Mouse (Mus musculus): ENCODE results near the gene Galnt3. TPM values are rescaled to one million over a fixed set of nuclear protein-coding genes. Genes with fewer than 3 reads are reported as not detected.

The Galnt3 gene
- polyA plus RNA-seq, 1 experiment = 1.4 TPM

GRCm38 (mm10) chr2:66103740-66104436 lies 20.9 kb downstream of the Galnt3 start:
- DNase-seq (ENCODE audit: low read depth) = no peak

GRCm38 (mm10) chr2:66101686-66102304 lies 23.0 kb downstream of the Galnt3 start:
- no peak for TF ChIP-seq CTCF (IDR thresholded peaks at IDR 0.05; ENCODE audit: borderline replicate concordance, extremely low read depth, insufficient read depth, insufficient read length)
- TF ChIP-seq POLR2A (IDR thresholded peaks at IDR 0.05; ENCODE audit: borderline replicate concordance, extremely low read depth, insufficient read depth, insufficient read length, poor library complexity, severe bottlenecking) = no peak

More at GRCm38 (mm10) chr2:66103740-66104436, 20.9 kb downstream of the Galnt3 start:
- TF ChIP-seq POLR2A (IDR thresholded peaks at IDR 0.05; ENCODE audit: borderline replicate concordance, extremely low read depth, insufficient read depth, insufficient read length, poor library complexity, severe bottlenecking) = no peak
- no peak for TF ChIP-seq CTCF (IDR thresholded peaks at IDR 0.05; ENCODE audit: borderline replicate concordance, extremely low read depth, insufficient read depth, insufficient read length)

GRCm38 (mm10) chr2:66100671-66101351 lies 24.0 kb downstream of the Galnt3 start:
- TF ChIP-seq POLR2A (IDR thresholded peaks at IDR 0.05; ENCODE audit: borderline replicate concordance, extremely low read depth, insufficient read depth, insufficient read length, poor library complexity, severe bottlenecking) = no peak
- no peak for TF ChIP-seq CTCF (IDR thresholded peaks at IDR 0.05; ENCODE audit: borderline replicate concordance, extremely low read depth, insufficient read depth, insufficient read length)
- DNase-seq (ENCODE audit: low read depth) = peak; percentile 55

More at GRCm38 (mm10) chr2:66101686-66102304, 23.0 kb downstream of the Galnt3 start:
- no peak for DNase-seq (ENCODE audit: low read depth)

- no peak for TF ChIP-seq POLR2A (IDR thresholded peaks at IDR 0.05; ENCODE audit: borderline replicate concordance, extremely low read depth, insufficient read depth, insufficient read length, poor library complexity, severe bottlenecking)
- no peak for DNase-seq (ENCODE audit: low read depth)
These were observed 24.6 kb downstream of the Galnt3 start for GRCm38 (mm10) chr2:66100239-66100638.

- DNase-seq (ENCODE audit: low read depth) = peak; percentile 50
- TF ChIP-seq POLR2A (IDR thresholded peaks at IDR 0.05; ENCODE audit: borderline replicate concordance, extremely low read depth, insufficient read depth, insufficient read length, poor library complexity, severe bottlenecking) = no peak
- TF ChIP-seq CTCF (IDR thresholded peaks at IDR 0.05; ENCODE audit: borderline replicate concordance, extremely low read depth, insufficient read depth, insufficient read length) = no peak
These were observed 30.1 kb downstream of the Galnt3 start for GRCm38 (mm10) chr2:66094622-66095181.

- peak; percentile 19 for DNase-seq (ENCODE audit: low read depth)
- no peak for TF ChIP-seq POLR2A (IDR thresholded peaks at IDR 0.05; ENCODE audit: borderline replicate concordance, extremely low read depth, insufficient read depth, insufficient read length, poor library complexity, severe bottlenecking)
- no peak for TF ChIP-seq CTCF (IDR thresholded peaks at IDR 0.05; ENCODE audit: borderline replicate concordance, extremely low read depth, insufficient read depth, insufficient read length)
These were observed 33.5 kb downstream of the Galnt3 start for GRCm38 (mm10) chr2:66091296-66091695.

- peak; percentile 69 for DNase-seq (ENCODE audit: low read depth)
- no peak for TF ChIP-seq CTCF (IDR thresholded peaks at IDR 0.05; ENCODE audit: borderline replicate concordance, extremely low read depth, insufficient read depth, insufficient read length)
- no peak for TF ChIP-seq POLR2A (IDR thresholded peaks at IDR 0.05; ENCODE audit: borderline replicate concordance, extremely low read depth, insufficient read depth, insufficient read length, poor library complexity, severe bottlenecking)
These were observed 42.9 kb downstream of the Galnt3 start for GRCm38 (mm10) chr2:66081876-66082275.

GRCm38 (mm10) chr2:66080731-66081130 lies 44.1 kb downstream of the Galnt3 start:
- DNase-seq (ENCODE audit: low read depth) = no peak
- no peak for TF ChIP-seq POLR2A (IDR thresholded peaks at IDR 0.05; ENCODE audit: borderline replicate concordance, extremely low read depth, insufficient read depth, insufficient read length, poor library complexity, severe bottlenecking)
- TF ChIP-seq CTCF (IDR thresholded peaks at IDR 0.05; ENCODE audit: borderline replicate concordance, extremely low read depth, insufficient read depth, insufficient read length) = no peak

GRCm38 (mm10) chr2:66069454-66069853 lies 55.3 kb downstream of the Galnt3 start:
- peak; percentile 19 for DNase-seq (ENCODE audit: low read depth)
- TF ChIP-seq CTCF (IDR thresholded peaks at IDR 0.05; ENCODE audit: borderline replicate concordance, extremely low read depth, insufficient read depth, insufficient read length) = no peak

- no peak for DNase-seq (ENCODE audit: low read depth)
- TF ChIP-seq POLR2A (IDR thresholded peaks at IDR 0.05; ENCODE audit: borderline replicate concordance, extremely low read depth, insufficient read depth, insufficient read length, poor library complexity, severe bottlenecking) (no peak), CTCF (IDR thresholded peaks at IDR 0.05; ENCODE audit: borderline replicate concordance, extremely low read depth, insufficient read depth, insufficient read length) (no peak)
These were observed 61.5 kb downstream of the Galnt3 start for GRCm38 (mm10) chr2:66063291-66063690.

- TF ChIP-seq CTCF (IDR thresholded peaks at IDR 0.05; ENCODE audit: borderline replicate concordance, extremely low read depth, insufficient read depth, insufficient read length) (no peak), POLR2A (IDR thresholded peaks at IDR 0.05; ENCODE audit: borderline replicate concordance, extremely low read depth, insufficient read depth, insufficient read length, poor library complexity, severe bottlenecking) (no peak)
- DNase-seq (ENCODE audit: low read depth) = peak; percentile 53
These were observed 80.2 kb downstream of the Galnt3 start for GRCm38 (mm10) chr2:66044405-66045089.

Data from brain, embryonic 14.5 days (tissue).